Mouse (Mus musculus) gastrocnemius, postnatal 4 days (tissue): ENCODE measurements around the gene Nt5c1a. TPM values are rescaled to one million over a fixed set of nuclear protein-coding genes. Genes with fewer than 3 reads are reported as not detected.

ENCODE experiments used
- DNase-seq, 2 experiments: peaks; one replicate each; pipeline ENCODE4 v3.0.0; 2021 to 2022; ENCODE audit warnings: low spot score in 2 of 2, mixed read lengths in 2 of 2
- total RNA-seq, 2 experiments: library from RNA; stranded (reverse); gene quantifications; 2 replicates each; pipeline ENCODE4 v1.2.3; 2021

Nt5c1a gene
- total RNA-seq, 2 experiments from 2014 or later, result 3.3 to 9.3 TPM

DNA sequence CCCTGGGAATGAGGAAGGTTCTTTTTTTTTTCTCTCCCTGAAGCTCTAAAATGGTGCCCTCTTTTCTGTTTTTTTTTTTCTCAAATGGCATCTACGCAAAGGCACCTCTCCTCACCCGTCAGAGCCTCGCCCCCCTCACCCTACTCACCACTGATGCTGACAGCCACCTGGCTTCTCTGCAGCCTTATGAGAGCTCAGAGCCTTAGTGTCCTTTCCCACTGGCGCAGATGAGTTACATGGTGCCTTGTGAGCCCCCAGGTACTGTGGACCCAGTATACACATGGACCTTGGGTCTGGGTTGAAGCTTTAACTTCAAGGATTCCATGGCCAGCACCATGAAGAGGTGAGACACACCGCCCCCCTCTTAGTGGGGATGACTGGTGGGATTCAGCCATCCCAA, 45.3 kb downstream of the Nt5c1a start:
- no peak for DNase-seq

DNA sequence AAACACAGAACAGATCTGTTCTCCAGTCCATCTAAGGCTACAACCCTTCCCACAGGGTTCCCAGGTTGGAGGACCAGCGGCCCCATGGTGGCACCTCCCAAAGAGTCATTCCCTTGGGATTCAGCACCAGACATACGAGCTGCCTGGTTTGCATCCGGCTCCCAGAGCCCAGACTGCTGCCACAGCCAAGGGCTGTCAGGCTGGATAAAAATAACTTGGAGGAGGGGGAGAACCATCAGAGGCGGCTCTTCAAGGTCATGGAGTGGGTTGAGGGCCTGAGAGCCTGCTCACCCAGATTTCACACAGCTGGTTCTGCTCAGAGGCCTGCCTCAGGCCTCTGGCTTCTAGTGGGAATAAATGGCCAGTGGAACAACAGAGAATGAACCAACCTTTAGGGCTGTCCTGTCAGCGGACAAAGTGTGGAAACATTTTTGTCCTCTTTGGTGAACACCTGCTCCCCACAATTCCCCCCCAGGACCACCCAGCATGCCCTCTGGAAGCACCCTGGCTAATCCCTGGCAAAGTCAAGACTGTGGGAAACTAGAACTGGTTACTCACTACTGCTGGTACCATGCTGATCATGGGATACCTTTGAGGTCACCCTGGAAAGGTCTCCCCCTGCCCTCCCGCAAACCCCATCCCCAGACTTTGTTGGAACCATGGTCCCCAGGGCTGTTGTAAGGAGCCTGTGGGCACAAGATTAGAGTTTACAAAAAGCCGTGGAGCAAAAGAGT, 46.0 kb downstream of the Nt5c1a start:
- DNase-seq, result no peak

DNA sequence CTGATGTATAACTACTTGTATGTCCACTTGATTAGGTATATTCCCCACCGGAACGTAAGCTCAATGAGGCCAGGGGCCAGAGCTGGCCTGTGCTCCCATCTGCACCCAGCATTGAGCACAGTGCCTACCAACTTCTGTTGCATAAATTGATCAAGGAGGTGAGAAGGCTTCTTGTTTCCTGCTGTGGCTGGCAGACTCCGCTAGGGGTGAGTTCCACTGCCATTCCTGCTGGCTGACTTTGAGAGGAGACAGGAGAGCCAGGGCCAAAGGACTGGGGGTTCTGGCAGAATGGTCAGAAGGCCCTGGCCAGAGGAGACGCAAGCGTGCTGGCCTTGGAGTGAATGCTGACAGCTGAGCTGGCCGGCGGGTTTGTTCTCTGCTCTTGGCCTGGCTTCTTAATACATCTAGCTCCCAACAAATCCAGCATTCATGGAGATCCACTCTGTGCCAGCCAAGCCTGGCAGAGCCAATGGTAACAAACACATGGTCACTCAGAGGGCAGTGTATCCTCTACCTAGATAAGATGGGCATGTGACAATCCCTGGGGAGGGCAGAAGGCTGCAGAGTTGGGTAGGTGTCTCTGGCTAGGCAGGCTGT, 47.8 kb downstream of the Nt5c1a start:
- DNase-seq, result peak; percentile 36 to 75

DNA sequence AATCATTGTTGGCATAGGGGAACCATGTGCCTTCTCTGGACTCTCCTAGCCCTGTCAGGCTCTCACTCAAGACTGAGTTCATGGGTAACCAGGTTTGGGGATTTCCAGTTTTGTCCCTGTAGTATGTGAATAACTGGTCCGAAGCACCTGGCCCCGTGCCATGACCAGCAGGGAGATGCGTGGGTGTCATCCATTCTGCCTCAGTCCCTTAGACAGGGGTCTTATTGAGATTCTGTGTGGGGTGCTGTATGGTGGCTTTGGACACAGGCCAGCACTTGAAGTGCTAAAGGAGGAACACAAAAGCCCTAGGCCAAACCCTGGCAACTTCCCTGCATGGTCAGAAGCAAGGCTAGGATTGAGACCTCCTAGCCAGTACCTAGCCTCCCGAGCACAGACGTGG, 50.9 kb downstream of the Nt5c1a start:
- no peak for DNase-seq

DNA sequence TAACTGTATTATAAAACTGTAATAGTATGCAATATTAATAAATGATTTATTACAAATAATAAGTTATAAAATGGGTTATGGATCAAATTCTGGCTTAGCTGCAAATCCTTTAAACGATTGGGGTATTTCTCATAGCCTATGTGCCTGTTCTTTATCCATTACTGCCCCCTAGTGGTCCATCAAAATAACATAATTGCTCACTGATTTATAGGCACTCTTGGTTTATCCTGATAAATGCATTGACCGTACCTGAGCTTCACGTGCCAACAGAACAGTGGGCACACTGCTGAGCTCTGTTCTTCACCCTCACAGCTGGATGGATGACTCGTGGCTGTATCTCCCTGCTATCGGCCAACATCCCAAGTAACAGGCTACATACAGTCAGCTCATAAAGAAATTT, 53.3 kb downstream of the Nt5c1a start:
- DNase-seq, result no peak

DNA sequence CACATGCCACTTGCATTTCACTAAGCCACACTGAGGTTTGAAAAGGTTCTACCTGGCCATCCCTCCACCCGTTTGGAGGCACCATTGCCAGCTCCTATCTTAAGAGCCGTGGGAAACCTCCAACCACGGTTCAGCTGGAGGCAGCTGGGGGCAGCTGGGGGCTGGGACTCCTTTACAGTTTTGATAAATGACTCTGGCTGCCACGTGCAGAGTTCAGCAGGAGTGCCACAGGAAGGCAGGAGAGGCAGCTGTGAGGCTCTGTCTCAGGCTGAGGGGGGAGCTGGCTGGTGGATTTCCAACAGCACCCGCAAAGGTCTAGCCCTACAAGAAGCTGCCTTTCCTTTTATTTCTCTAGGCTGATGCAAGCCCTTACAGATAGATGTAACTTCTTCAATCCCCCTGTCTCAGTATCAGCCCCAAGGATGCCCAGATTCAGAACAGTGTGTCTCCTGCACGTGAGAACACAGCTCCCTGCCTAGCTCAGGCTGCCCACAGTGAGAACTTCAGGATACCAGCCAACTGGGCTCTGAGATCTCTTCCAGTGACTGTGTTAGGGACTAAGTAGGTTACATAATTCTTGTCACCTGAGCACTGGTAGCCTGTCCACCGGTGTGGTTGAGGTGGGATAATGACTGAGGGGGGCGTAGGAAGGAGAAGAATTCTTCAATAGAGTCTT, 58.9 kb downstream of the Nt5c1a start:
- DNase-seq, result no peak

DNA sequence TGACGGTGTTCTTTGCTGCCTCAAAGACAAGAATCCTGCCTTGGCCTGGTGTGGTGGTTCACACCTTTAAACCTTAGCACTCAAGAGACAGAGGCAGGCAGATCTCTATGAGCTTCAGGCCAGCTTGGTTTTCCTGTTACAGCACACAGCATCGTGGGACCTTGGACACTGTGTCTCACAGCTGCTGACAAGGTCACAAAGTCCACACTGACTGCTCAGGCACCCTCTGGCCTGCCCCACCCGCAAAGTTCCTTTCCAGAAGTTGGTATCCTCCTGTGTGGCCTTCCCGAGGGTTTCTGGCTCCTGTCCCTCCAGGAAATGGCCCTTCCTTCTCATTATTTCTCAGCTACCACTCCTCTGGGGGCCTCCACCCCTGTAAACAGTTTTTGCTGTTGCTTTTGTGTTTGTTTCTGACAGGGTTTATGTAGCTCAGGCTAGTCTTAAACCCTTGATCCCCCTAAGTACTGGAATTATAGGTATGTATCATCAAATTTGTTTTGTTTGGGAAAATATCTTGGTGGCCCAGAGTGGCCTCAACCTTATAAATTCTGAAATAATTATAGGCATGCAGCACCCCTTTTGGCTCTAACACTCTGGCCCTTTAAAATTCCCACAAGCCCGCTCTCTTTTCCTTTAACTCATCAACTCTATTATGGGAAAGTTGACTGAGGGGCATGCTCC, 60.6 kb downstream of the Nt5c1a start, which contains the start of gene Pabpc4:
Gene Pabpc4, plus strand, starts transcription at position 631 of the 681 bp plus-strand sequence.
- no peak for DNase-seq

Other genes starting within 250 kb of the Nt5c1a start
- gene Mfsd2a, start 240.3 kb upstream of the Nt5c1a start, total RNA-seq, result 1 to 10 TPM in 1 of 2 experiments, under 1 TPM in 1; 0.75 to 1.1 TPM
- gene Mycl, start 205.9 kb upstream of the Nt5c1a start, total RNA-seq, result 10 to 100 TPM in 1 of 2 experiments, 1 to 10 TPM in 1; 8.9 to 10.8 TPM
- 10 to 100 TPM; 14.1 to 15.8 TPM for gene Trit1, start 184.9 kb upstream of the Nt5c1a start, total RNA-seq
- gene Bmp8b, start 96.3 kb upstream of the Nt5c1a start, total RNA-seq, result not detected
- under 1 TPM in 1 of 2 experiments, not detected in 1; 0.15 TPM for gene Oxct2b, start 85.2 kb upstream of the Nt5c1a start, total RNA-seq
- gene Ppie, start 61.6 kb upstream of the Nt5c1a start, total RNA-seq, result 10 to 100 TPM; 32.8 to 34.6 TPM
- gene Hpcal4, start 18.3 kb upstream of the Nt5c1a start, total RNA-seq, result under 1 TPM; 0.29 to 0.36 TPM
- 10 to 100 TPM; 25.9 to 30.8 TPM for gene Heyl, start 32.1 kb downstream of the Nt5c1a start, total RNA-seq
- gene Pabpc4, start 60.8 kb downstream of the Nt5c1a start, total RNA-seq, result 100 to 1,000 TPM; 209 to 262 TPM
- not detected for gene Oxct2a, start 122.1 kb downstream of the Nt5c1a start, total RNA-seq
- not detected for gene Bmp8a, start 141.7 kb downstream of the Nt5c1a start, total RNA-seq